Mouse (Mus musculus): ENCODE data around the gene Pakap. TPM values are rescaled to one million over a fixed set of nuclear protein-coding genes. Genes with fewer than 3 reads are reported as not detected.

Gene Pakap
- polyA plus RNA-seq, 1 experiment from 2014 or later: 21.1 TPM

GRCm38 (mm10) chr4:57565811-57566210 is 2.2 kb upstream of the Pakap start:
- H3K27ac ChIP-seq (ENCODE audit: low read depth, low read length): no peak overlapping the region
- DNase-seq (ENCODE audit: low spot score): no peak
- no peak overlapping the region for H3K9ac ChIP-seq (ENCODE audit: low read length)
- peaks cover 6% of the 10 kb centered on the region; the same call in 1 of the 2 replicates for H3K27me3 ChIP-seq (ENCODE audit: control insufficient read depth, insufficient read depth, low read length)
- ATAC-seq (replicated peaks; ENCODE audit: low FRiP score): no peak
- no peak overlapping the region for H3K4me3 ChIP-seq (ENCODE audit: low read depth, low read length)
- no peaks in the 10 kb centered on the region for H3K4me1 ChIP-seq (replicated peaks; ENCODE audit: control insufficient read depth, insufficient read depth, low read length)
- H3K4me2 ChIP-seq (ENCODE audit: low read depth, low read length, severe bottlenecking): no peak overlapping the region
- H3K36me3 ChIP-seq (ENCODE audit: control insufficient read depth, insufficient read depth, low read length): no peaks in the 10 kb centered on the region
- no peaks in the 10 kb centered on the region for H3K9me3 ChIP-seq (ENCODE audit: control insufficient read depth, low read length)
- 53% methylated on average over 2 of the region's 2 CpGs for WGBS

GRCm38 (mm10) chr4:57568268-57569068 is 489 bp downstream of the Pakap start:
- DNase-seq (ENCODE audit: low spot score) (no peak), ATAC-seq (replicated peaks; ENCODE audit: low FRiP score) (no peak; the same call in 1 of the 2 replicates)
- Histone ChIP-seq H3K27ac (ENCODE audit: low read depth, low read length) (no peak overlapping the region), H3K9me3 (ENCODE audit: control insufficient read depth, low read length) (no peaks in the 10 kb centered on the region), H3K36me3 (ENCODE audit: control insufficient read depth, insufficient read depth, low read length) (no peaks in the 10 kb centered on the region), H3K9ac (ENCODE audit: low read length) (peak overlapping the region; percentile 55), H3K27me3 (ENCODE audit: control insufficient read depth, insufficient read depth, low read length) (peaks cover 6% of the 10 kb centered on the region; the same call in 1 of the 2 replicates), H3K4me1 (replicated peaks; ENCODE audit: control insufficient read depth, insufficient read depth, low read length) (no peaks in the 10 kb centered on the region), H3K4me2 (ENCODE audit: low read depth, low read length, severe bottlenecking) (peak overlapping the region; percentile 92), H3K4me3 (ENCODE audit: low read depth, low read length) (peak overlapping the region; percentile 52)
- WGBS: 41% methylated on average over 19 of the region's 19 CpGs

GRCm38 (mm10) chr4:57569069-57569355 is 1.0 kb downstream of the Pakap start:
- 91% methylated on average over 4 of the region's 4 CpGs for WGBS
- Histone ChIP-seq H3K4me1 (replicated peaks; ENCODE audit: control insufficient read depth, insufficient read depth, low read length) (no peaks in the 10 kb centered on the region), H3K9ac (ENCODE audit: low read length) (no peak overlapping the region), H3K36me3 (ENCODE audit: control insufficient read depth, insufficient read depth, low read length) (no peaks in the 10 kb centered on the region), H3K27me3 (ENCODE audit: control insufficient read depth, insufficient read depth, low read length) (peaks cover 6% of the 10 kb centered on the region; the same call in 1 of the 2 replicates), H3K27ac (ENCODE audit: low read depth, low read length) (no peak overlapping the region), H3K9me3 (ENCODE audit: control insufficient read depth, low read length) (no peaks in the 10 kb centered on the region), H3K4me2 (ENCODE audit: low read depth, low read length, severe bottlenecking) (peak overlapping the region; percentile 92; the same call in 1 of the 2 replicates), H3K4me3 (ENCODE audit: low read depth, low read length) (peak overlapping the region; percentile 52; the same call in 1 of the 2 replicates)
- DNase-seq (ENCODE audit: low spot score) (no peak), ATAC-seq (replicated peaks; ENCODE audit: low FRiP score) (no peak)

GRCm38 (mm10) chr4:57569711-57570110 is 1.7 kb downstream of the Pakap start:
- 61% methylated on average over 6 of the region's 6 CpGs for WGBS

GRCm38 (mm10) chr4:57570229-57570628 is 2.2 kb downstream of the Pakap start:
- WGBS: 83% methylated on average over 3 of the region's 3 CpGs
- no peak for DNase-seq (ENCODE audit: low spot score)
- Histone ChIP-seq H3K36me3 (ENCODE audit: control insufficient read depth, insufficient read depth, low read length) (no peaks in the 10 kb centered on the region), H3K4me1 (replicated peaks; ENCODE audit: control insufficient read depth, insufficient read depth, low read length) (no peaks in the 10 kb centered on the region), H3K9me3 (ENCODE audit: control insufficient read depth, low read length) (no peaks in the 10 kb centered on the region), H3K4me3 (ENCODE audit: low read depth, low read length) (no peak overlapping the region), H3K27me3 (ENCODE audit: control insufficient read depth, insufficient read depth, low read length) (peaks cover 6% of the 10 kb centered on the region; the same call in 1 of the 2 replicates), H3K9ac (ENCODE audit: low read length) (no peak overlapping the region), H3K27ac (ENCODE audit: low read depth, low read length) (no peak overlapping the region), H3K4me2 (ENCODE audit: low read depth, low read length, severe bottlenecking) (no peak overlapping the region)
- no peak for ATAC-seq (replicated peaks; ENCODE audit: low FRiP score)

More at GRCm38 (mm10) chr4:57569711-57570110, 1.7 kb downstream of the Pakap start:
- no peak overlapping the region for H3K4me2 ChIP-seq (ENCODE audit: low read depth, low read length, severe bottlenecking)
- no peaks in the 10 kb centered on the region for H3K9me3 ChIP-seq (ENCODE audit: control insufficient read depth, low read length)
- H3K9ac ChIP-seq (ENCODE audit: low read length): no peak overlapping the region
- peaks cover 6% of the 10 kb centered on the region; the same call in 1 of the 2 replicates for H3K27me3 ChIP-seq (ENCODE audit: control insufficient read depth, insufficient read depth, low read length)
- no peak for ATAC-seq (replicated peaks; ENCODE audit: low FRiP score)
- H3K27ac ChIP-seq (ENCODE audit: low read depth, low read length): no peak overlapping the region
- no peak overlapping the region for H3K4me3 ChIP-seq (ENCODE audit: low read depth, low read length)
- no peak for DNase-seq (ENCODE audit: low spot score)
- H3K4me1 ChIP-seq (replicated peaks; ENCODE audit: control insufficient read depth, insufficient read depth, low read length): no peaks in the 10 kb centered on the region
- no peaks in the 10 kb centered on the region for H3K36me3 ChIP-seq (ENCODE audit: control insufficient read depth, insufficient read depth, low read length)

- no peak overlapping the region for H3K4me2 ChIP-seq (ENCODE audit: low read depth, low read length, severe bottlenecking)
- no peaks in the 10 kb centered on the region for H3K4me1 ChIP-seq (replicated peaks; ENCODE audit: control insufficient read depth, insufficient read depth, low read length)
- H3K9me3 ChIP-seq (ENCODE audit: control insufficient read depth, low read length): no peaks in the 10 kb centered on the region
- H3K36me3 ChIP-seq (ENCODE audit: control insufficient read depth, insufficient read depth, low read length): no peaks in the 10 kb centered on the region
- H3K27ac ChIP-seq (ENCODE audit: low read depth, low read length): no peak overlapping the region
- H3K9ac ChIP-seq (ENCODE audit: low read length): no peak overlapping the region
- ATAC-seq (replicated peaks; ENCODE audit: low FRiP score) (no peak), DNase-seq (ENCODE audit: low spot score) (no peak)
- WGBS: 91% methylated on average over 3 of the region's 3 CpGs
- H3K27me3 ChIP-seq (ENCODE audit: control insufficient read depth, insufficient read depth, low read length): no peaks in the 10 kb centered on the region
- no peak overlapping the region for H3K4me3 ChIP-seq (ENCODE audit: low read depth, low read length)
Measured at GRCm38 (mm10) chr4:57574181-57574580, 6.2 kb downstream of the Pakap start.

- ATAC-seq (replicated peaks; ENCODE audit: low FRiP score) (no peak), DNase-seq (ENCODE audit: low spot score) (no peak)
- no peak overlapping the region for H3K9ac ChIP-seq (ENCODE audit: low read length)
- H3K9me3 ChIP-seq (ENCODE audit: control insufficient read depth, low read length): no peaks in the 10 kb centered on the region
- H3K27me3 ChIP-seq (ENCODE audit: control insufficient read depth, insufficient read depth, low read length): no peaks in the 10 kb centered on the region
- H3K4me2 ChIP-seq (ENCODE audit: low read depth, low read length, severe bottlenecking): no peak overlapping the region
- H3K36me3 ChIP-seq (ENCODE audit: control insufficient read depth, insufficient read depth, low read length): no peaks in the 10 kb centered on the region
- no peak overlapping the region for H3K27ac ChIP-seq (ENCODE audit: low read depth, low read length)
- H3K4me3 ChIP-seq (ENCODE audit: low read depth, low read length): no peak overlapping the region
- no peaks in the 10 kb centered on the region for H3K4me1 ChIP-seq (replicated peaks; ENCODE audit: control insufficient read depth, insufficient read depth, low read length)
- WGBS: 86% methylated on average over 6 of the region's 6 CpGs
Measured at GRCm38 (mm10) chr4:57574646-57575045, 6.7 kb downstream of the Pakap start.

- DNase-seq (ENCODE audit: low spot score) (no peak), ATAC-seq (replicated peaks; ENCODE audit: low FRiP score) (no peak)
- H3K9ac ChIP-seq (ENCODE audit: low read length): no peak overlapping the region
- H3K36me3 ChIP-seq (ENCODE audit: control insufficient read depth, insufficient read depth, low read length): no peaks in the 10 kb centered on the region
- no peak overlapping the region for H3K4me3 ChIP-seq (ENCODE audit: low read depth, low read length)
- H3K27ac ChIP-seq (ENCODE audit: low read depth, low read length): no peak overlapping the region
- no peak overlapping the region for H3K4me2 ChIP-seq (ENCODE audit: low read depth, low read length, severe bottlenecking)
- 84% methylated on average over 5 of the region's 5 CpGs for WGBS
- no peaks in the 10 kb centered on the region for H3K27me3 ChIP-seq (ENCODE audit: control insufficient read depth, insufficient read depth, low read length)
- H3K9me3 ChIP-seq (ENCODE audit: control insufficient read depth, low read length): no peaks in the 10 kb centered on the region
- no peaks in the 10 kb centered on the region for H3K4me1 ChIP-seq (replicated peaks; ENCODE audit: control insufficient read depth, insufficient read depth, low read length)
Measured at GRCm38 (mm10) chr4:57575686-57576085, 7.7 kb downstream of the Pakap start.

GRCm38 (mm10) chr4:57576095-57576494 is 8.1 kb downstream of the Pakap start:
- ATAC-seq (replicated peaks; ENCODE audit: low FRiP score) (no peak), DNase-seq (ENCODE audit: low spot score) (no peak)
- WGBS: 90% methylated on average over 11 of the region's 11 CpGs
- no peak overlapping the region for H3K27ac ChIP-seq (ENCODE audit: low read depth, low read length)
- no peak overlapping the region for H3K9ac ChIP-seq (ENCODE audit: low read length)
- H3K4me2 ChIP-seq (ENCODE audit: low read depth, low read length, severe bottlenecking): no peak overlapping the region
- no peaks in the 10 kb centered on the region for H3K36me3 ChIP-seq (ENCODE audit: control insufficient read depth, insufficient read depth, low read length)
- H3K4me3 ChIP-seq (ENCODE audit: low read depth, low read length): no peak overlapping the region
- H3K4me1 ChIP-seq (replicated peaks; ENCODE audit: control insufficient read depth, insufficient read depth, low read length): no peaks in the 10 kb centered on the region
- H3K9me3 ChIP-seq (ENCODE audit: control insufficient read depth, low read length): no peaks in the 10 kb centered on the region
- H3K27me3 ChIP-seq (ENCODE audit: control insufficient read depth, insufficient read depth, low read length): no peaks in the 10 kb centered on the region
